ENCODE assay signal across 13 mouse cellular contexts in genomic region chr5:148989480-148989879, GRCm38 (mm10). TPM values are rescaled to one million over a fixed set of nuclear protein-coding genes. Genes with fewer than 3 reads are reported as not detected.
DNase-seq lines count a peak whose midpoint lies in the region; TF ChIP-seq lines count a peak whose summit lies in the region.
"Had no signal": no experiment of that assay in that cellular context is flagged by ENCODE, and none has a peak within 500 bp of the region (broad histone marks: within the 10 kb centered on the region; RNA-seq: fewer than 3 reads in every experiment).

No protein-coding gene starts in this region.

- no peaks in the 10 kb centered on the region for H3K27me3 ChIP-seq in heart, adult 2 months (ENCODE audit: control insufficient read depth, insufficient read depth, low read length)
- no peaks in the 10 kb centered on the region for H3K27me3 ChIP-seq in splenic B cell, adult 2 months (ENCODE audit: control insufficient read depth, insufficient read depth, low read length, poor library complexity, severe bottlenecking)
- H3K27me3 ChIP-seq: forebrain, embryonic 15.5 days; megakaryocyte, embryonic 14.5 days; neural tube, embryonic 13.5 days had no signal

- DNase-seq in heart, adult 2 months, result no peak
- DNase-seq in heart, postnatal 14 days, result no peak
- peak; percentile 32 for DNase-seq in retina, postnatal 1 day
- no peak for DNase-seq in retina, embryonic 14.5 days (ENCODE audit: low spot score)
- peak; percentile 91 for DNase-seq in ZHBTc4 (ENCODE audit: low read depth, low spot score)
- DNase-seq in splenic B cell, adult 2 months (ENCODE audit: low read depth, low spot score), result peak; percentile 72
- no peak for DNase-seq in adrenal gland, adult 8-10 months
- no peak for DNase-seq in embryo, embryonic 11 days
- DNase-seq: kidney, postnatal 14 days had no signal

- peak; percentile 57 for TF ChIP-seq CTCF in heart, adult 2 months (IDR thresholded peaks at IDR 0.05)

- no peak overlapping the region for H3K9ac ChIP-seq in heart, adult 2 months (ENCODE audit: low read depth, low read length)
- H3K9ac ChIP-seq: forebrain, embryonic 15.5 days; neural tube, embryonic 13.5 days had no signal

- H3K36me3 ChIP-seq in heart, adult 2 months (ENCODE audit: control insufficient read depth, insufficient read depth, low read length), result no peaks in the 10 kb centered on the region
- H3K36me3 ChIP-seq in splenic B cell, adult 2 months (ENCODE audit: control insufficient read depth, insufficient read depth, low read length, poor library complexity, severe bottlenecking), result no peaks in the 10 kb centered on the region
- H3K36me3 ChIP-seq: forebrain, embryonic 15.5 days; G1E had no signal

- no peak overlapping the region for H3K27ac ChIP-seq in heart, adult 2 months
- H3K27ac ChIP-seq: forebrain, embryonic 15.5 days; neural tube, embryonic 13.5 days had no signal

- H3K79me2 ChIP-seq in heart, adult 2 months (replicated peaks; ENCODE audit: control insufficient read depth, insufficient read depth, low read length), result peaks cover 1% of the 10 kb centered on the region; the same call in 1 of the 2 replicates

- TF ChIP-seq POLR2A in heart, adult 2 months (IDR thresholded peaks at IDR 0.05; ENCODE audit: insufficient read depth, low read depth, low read length), result no peak

- 97% methylated on average over 7 of the region's 7 CpGs for WGBS in heart, adult 2 months

- intact Hi-C loops in heart, adult 2 months (cut with DNase I), result no loop called here
- intact Hi-C loops in heart, postnatal 14 days (cut with DNase I), result no loop called here

- TF ChIP-seq EP300 in heart, adult 2 months (IDR thresholded peaks at IDR 0.05; ENCODE audit: insufficient read depth, low read depth, low read length), result 0 out of 2 replicates have a peak, but pooled peaks have one; percentile 4

- H3K4me1 ChIP-seq in heart, adult 2 months (ENCODE audit: control insufficient read depth, insufficient read depth, low read length), result peaks cover 2% of the 10 kb centered on the region

- H3K4me3 ChIP-seq in heart, adult 2 months, result no peak overlapping the region
- H3K4me3 ChIP-seq: forebrain, embryonic 15.5 days; megakaryocyte, embryonic 14.5 days; neural tube, embryonic 13.5 days had no signal

RNA-seq across cellular contexts. Expression of gene Gm42791, which starts 5.5 kb away (rescaled TPM):
- 1 to 10 TPM; 5.7 to 5.9 TPM for total RNA-seq in heart, adult 2 months (2021)
- polyA plus RNA-seq in heart, adult 2 months (2012; rRNA removed), result not detected in 2 replicates
- 1 to 10 TPM; 3.3 to 6.1 TPM for total RNA-seq in heart, postnatal 14 days (2021)
- total RNA-seq in adrenal gland, adult 8-10 months (2022), result 1 to 10 TPM; 1.7 to 6.9 (median 5.2) TPM
- total RNA-seq: G1E had no signal
- polyA plus RNA-seq: G1E had no signal

Comparison
In these comparisons a context has a peak if more than half of its experiments do, and no peak if none do; other contexts are left out.
1. DNase-seq: peak in retina, postnatal 1 day (single experiment), ZHBTc4 (single experiment) and splenic B cell, adult 2 months (single experiment); none in heart, adult 2 months (0 of 2), heart, postnatal 14 days (0 of 2), retina, embryonic 14.5 days (single experiment), adrenal gland, adult 8-10 months (single experiment) and embryo, embryonic 11 days (single experiment).